Mouse (Mus musculus): ENCODE results near the gene Cdc37.

Gene Cdc37

GRCm38 (mm10) chr9:21135941-21136381 is 13.8 kb downstream of the Cdc37 start:
- DNase-seq (ENCODE audit: low spot score), result no peak

DNA sequence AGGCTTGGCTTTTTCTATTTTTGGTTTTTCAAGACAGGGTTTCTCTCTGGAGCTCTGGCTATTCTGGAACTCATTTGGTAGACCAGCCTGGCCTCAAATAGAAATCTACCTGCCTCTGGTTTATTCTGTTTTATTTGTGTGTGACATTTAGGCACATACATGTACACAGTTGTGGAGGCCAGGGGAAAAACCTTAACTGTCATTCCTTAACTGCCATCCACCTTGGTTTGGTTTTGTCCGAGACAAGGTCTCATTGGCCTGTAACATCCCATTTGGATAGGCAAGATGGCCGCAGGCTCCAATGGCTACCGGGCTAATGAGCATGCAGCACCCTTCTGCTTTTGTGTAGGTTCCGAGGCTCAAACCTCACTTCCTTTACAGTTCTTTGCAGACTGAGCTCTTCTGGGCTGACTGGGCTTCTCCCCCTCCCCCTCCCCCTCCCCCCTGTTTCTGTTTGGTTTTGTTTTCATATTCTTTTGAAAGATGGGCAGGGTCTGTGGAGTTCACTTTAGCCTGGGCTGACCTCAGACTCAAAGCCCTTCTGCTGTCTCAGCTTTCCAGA is 14.4 kb downstream of the Cdc37 start:
- DNase-seq (ENCODE audit: low spot score), result no peak

DNA sequence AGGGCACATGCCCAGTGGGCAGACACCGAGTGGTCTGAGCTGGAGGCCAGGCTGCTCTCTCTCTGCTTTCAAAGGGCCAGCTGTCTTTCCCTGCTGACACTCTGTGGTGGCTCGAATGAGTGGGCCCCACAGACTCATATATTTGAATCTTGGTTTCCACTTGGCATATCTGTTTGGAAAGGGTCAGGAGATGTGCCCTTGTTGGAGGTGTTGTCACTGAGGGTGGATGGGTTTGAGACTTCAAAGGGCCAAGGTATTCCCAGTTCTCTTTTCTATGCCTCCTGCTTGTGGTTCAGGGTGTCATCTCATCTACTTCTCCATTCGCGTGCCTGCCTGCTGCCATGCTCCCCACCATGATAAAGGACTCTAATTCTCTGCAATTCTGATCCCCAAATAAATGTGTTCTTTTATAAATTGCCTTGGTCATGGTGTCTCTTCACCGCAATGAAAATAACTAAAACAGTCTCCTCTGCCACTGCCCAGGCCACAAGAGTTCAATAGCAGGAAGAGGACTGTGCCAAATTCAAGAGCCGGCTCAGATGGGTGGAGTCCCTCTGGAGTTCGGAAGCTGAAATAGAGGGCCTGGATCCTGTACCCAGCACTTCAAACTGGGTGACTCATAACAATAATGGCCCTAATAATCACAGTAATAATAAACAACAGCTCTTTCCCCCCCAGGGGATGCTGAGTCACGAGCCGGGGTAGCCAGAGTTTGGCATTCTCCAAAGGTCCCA is 15.0 kb downstream of the Cdc37 start:
- DNase-seq (ENCODE audit: low spot score), result no peak

DNA sequence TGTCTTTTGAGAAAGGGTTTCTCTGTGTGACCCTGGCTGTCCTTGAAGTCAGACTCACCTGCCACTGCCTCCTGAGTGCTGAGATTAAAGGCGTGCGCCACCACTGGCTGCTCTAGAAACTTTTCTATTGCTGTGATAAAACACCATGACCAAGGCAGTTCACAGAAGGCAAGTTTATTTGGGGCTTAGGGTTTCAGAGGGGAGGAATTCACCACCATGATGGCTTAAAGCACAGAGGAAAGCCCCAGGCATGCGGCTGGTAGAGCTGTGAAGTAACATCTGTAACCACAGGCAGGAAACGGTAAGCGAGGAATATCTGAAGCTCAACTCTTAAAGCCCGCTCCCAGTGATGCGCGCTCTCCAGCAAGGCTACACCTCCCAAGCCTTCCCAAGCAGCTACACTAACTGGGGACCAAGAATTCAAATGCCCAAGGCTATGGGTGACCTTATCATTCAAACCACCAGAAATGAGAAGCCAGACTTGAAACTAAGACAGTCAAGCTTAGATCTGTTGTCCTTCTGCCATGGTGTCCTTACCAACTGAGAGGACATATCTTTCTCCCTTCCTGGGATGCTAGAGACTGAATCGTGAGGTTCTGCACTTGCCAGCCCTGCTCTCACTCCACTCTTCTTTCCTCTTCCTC is 16.6 kb downstream of the Cdc37 start:
- no peak for DNase-seq (ENCODE audit: low spot score)

DNA sequence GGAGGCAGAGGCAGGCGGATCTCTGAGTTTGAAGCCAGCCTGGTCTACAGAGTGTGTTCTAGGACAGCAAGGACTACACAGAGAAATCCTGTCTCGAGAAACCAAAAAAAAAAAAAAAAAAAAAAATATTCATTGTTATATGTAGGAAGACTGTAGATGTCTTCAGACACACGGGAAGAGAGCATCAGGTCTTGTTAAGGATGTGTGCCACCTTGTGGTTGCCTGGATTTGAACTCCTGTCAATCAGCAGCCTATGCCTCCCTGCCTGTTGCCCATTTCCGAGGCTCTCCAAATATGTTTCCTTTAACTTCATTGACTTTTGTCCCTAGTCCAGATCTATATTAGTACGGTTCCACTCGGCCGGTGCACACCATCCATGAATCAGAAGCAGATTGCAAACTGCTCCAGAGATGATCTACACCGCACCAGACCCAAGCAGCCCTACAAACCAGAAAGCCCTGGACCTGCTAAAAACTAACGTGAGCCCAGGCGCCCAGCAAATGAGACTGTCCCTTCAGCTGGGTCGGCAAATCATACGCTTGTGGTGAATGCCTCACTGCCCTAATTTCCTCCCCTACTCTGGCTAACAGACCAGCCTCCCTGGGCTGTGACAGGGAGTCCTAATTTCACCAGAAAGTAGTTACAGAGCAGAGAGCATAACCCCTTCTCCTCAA is 17.5 kb downstream of the Cdc37 start:
- no peak for DNase-seq (ENCODE audit: low spot score)

GRCm38 (mm10) chr9:21131059-21131956 is 18.5 kb downstream of the Cdc37 start, which contains the start of gene Tyk2:
TSS of gene Tyk2 (minus strand) at chr9:21131243.
- peak; percentile 95 for DNase-seq (ENCODE audit: low spot score)

DNA sequence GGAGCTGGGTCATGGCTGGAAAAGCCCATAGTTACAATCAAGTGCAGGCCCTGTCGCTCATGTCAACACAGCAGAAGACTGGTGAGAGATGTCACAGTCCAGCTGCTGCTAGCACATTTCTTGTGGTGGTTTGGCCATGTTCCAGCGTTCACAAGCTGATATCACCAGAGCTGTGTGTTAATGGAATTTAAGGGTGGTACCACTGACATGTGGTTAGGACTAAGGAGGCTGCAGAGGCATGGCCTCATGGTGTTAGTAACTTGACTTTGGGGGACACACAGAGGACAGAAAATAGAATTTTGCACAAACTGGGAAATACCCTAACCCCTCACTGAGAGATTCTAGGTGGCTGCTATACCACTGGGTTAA is 23.5 kb downstream of the Cdc37 start:
- DNase-seq (ENCODE audit: low spot score), result no peak

DNA sequence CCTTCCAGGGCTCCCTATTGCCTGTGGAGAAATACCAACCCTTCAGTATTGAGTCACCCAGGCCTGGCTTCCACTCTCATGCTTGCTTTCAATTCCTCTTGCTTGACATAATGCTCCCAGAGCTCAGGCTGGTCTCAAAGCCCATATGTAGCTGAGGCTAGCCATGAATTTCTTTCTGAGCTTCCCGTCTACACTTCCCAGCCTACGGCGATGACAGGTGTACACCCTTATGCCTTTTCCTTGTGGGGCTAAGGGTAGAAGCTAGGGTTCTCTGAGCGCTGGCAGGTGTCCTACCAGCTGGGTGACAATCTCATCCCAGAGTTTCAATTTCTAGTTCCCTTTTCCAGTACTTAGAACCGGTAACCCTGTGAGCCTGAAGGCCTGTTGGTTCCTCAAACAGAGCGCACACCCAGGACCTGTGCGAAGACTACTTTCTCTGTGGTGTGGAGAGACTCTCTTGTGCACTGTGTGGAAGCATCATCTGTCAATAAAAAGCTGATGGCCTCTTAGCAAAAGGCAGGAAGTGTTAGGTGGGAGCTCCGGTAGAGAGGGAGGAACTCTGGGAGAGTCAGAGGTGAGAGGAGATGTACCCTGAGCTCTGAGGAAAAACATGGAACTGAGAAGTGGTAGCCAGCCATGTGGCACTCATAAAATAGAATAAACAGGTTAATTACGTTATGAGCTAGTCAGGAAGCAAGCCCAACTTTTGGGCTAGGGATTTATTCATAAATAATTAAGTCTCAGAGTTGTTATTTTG is 24.1 kb downstream of the Cdc37 start:
- no peak for DNase-seq (ENCODE audit: low spot score)

GRCm38 (mm10) chr9:21124837-21125236 is 24.9 kb downstream of the Cdc37 start:
- DNase-seq (ENCODE audit: low spot score), result no peak

GRCm38 (mm10) chr9:21121483-21121882 is 28.3 kb downstream of the Cdc37 start:
- DNase-seq (ENCODE audit: low spot score), result no peak

DNA sequence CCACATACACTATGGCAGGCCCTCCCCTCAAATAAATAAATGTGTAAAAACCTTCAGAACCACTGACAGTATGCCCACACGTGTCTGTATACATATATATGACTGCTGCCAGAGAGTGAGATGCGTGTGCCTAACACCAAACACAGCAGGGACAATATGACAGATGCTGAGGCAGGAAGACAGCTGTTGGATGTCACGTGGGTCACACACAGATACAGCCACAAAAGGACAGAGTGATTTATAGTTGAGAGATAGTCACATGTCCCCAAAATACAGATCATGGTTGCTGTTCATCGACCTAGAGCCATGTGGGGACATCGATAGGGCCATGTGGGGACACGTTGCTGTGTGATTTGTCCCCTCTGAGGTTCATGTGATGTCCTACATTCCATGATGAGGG is 32.7 kb downstream of the Cdc37 start:
- no peak for DNase-seq (ENCODE audit: low spot score)

- no peak for DNase-seq (ENCODE audit: low spot score)
Observed at GRCm38 (mm10) chr9:21115105-21115504, 34.7 kb downstream of the Cdc37 start.

- no peak for DNase-seq (ENCODE audit: low spot score)
Observed at GRCm38 (mm10) chr9:21114190-21114589, 35.6 kb downstream of the Cdc37 start.

- no peak for DNase-seq (ENCODE audit: low spot score)
Observed at GRCm38 (mm10) chr9:21113751-21114150, 36.0 kb downstream of the Cdc37 start.

- no peak for DNase-seq (ENCODE audit: low spot score)
Observed at GRCm38 (mm10) chr9:21107607-21108237, 42.1 kb downstream of the Cdc37 start.

DNA sequence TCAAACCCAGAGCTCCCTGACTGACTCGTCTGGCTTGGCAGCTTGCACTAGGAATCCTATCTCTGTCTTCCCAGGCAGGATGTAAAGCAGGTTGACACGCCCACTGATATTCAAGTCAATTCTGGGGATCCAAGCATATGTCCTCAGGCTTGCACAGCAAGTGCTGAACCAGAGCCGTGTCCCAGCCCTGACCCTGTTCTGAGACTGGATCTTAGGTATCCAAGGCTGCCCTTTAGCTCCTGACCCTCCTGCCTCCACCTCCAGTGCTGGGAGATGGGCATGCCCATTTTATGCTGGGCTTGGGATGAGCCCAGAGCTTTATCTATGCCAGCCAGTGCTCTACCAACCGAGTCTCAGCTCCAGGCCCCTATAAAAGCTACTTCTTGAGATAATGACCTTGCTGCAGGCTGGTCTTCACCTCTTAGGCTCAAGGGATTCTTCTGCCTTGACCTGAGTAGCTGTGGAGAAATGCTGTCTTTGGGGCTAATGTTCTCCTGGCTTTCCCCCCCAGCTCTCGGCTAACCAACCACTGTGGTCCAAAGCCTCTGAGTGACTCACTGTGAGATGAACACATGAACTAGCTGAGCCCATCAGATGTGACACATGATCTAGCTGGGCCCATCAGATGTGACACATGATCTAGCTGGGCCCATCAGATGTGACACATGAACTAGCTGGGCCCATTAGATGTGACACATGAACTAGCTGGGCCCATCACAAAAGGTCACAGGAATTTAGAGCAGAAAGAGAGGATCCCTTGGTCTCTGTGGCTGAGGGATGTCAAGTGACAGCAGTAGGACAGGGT is 43.8 kb downstream of the Cdc37 start:
- DNase-seq (ENCODE audit: low spot score), result no peak

DNA sequence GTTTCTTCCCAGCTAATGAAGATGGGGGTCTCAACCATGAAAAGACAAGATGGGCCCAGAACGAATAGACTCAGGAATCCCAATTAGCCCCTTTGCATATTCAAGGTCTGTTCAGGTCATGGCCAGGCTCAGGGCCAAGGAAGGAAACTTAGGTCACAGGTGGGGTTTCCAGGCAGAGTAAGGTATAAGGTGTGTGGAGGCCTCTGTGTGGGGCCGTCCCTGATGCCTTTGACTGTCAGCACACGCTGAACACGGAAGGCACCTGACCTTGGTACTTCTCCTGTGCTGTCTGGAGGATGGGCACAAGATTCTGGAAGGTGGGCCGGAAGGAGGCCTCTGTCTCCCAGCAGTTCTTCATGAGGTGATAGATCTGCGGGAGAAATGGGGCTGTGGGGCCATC is 45.0 kb downstream of the Cdc37 start:
- DNase-seq (ENCODE audit: low spot score), result no peak

DNA sequence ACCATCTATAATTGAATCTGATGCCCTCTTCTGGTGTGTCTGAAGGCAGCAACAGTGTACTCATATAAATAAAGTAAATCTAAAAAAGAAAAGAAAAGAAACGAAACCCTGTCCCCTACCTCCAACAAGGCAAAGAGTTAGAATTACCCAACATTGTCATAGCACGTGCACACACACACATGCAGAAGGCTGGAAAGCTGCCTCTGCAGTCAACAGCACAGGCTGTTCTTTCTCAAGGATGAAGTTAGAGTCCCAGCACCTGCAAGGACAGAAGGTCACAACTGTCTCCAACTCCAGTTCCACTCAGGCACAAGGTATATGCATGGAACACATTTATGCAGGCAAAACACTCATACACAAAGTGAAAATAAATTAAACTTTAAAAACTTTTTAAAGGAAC is 47.7 kb downstream of the Cdc37 start:
- DNase-seq (ENCODE audit: low spot score), result no peak

DNA sequence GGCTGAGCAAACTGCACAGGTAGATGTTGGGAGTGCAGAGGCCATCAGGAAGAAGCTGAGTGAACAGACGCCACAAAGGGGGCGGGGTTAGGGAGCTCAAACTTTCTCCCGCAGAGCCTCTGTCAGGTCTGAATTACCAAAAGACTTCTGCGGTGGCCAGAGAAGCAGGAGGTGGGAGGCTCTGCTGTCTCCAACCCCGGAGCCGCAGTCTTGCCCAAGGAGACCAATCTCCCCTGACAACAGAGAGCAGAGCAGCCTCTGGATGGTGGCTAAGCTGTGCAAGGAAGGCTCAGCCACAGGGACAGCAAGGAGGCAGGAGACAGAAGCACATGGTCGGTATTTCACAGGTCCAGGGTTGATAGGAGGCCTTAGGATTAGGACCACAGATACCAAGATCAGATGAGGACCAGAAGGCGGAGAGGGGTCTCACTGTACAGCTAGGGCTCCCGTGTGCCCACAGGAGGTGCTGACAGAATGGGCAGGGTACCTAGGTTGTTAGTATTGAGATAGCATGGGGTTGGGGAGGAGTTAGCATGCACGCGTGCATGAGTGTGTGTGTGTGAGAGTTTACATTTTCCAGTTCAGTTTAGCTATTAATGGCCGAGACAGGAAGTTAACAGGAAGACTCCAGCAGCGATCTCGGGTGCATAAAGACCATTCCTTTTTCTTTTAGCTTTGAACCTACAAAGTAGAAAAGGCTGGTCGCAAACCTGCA is 49.2 kb downstream of the Cdc37 start:
- DNase-seq (ENCODE audit: low spot score), result no peak
